Mouse (Mus musculus) Patski (cell line): ENCODE measurements at regions not wholly inside any gene's neighbourhood (a gene's known extent, or its start where the extent isn't known, plus 50 kb on each side); places are given as distances from the start of the nearest gene placed in this dataset.

ENCODE experiments used
- ATAC-seq: fragments of 100-300 bp; one replicate; pipeline ENCODE4 v1.8.0; 2021
- CTCF ChIA-PET: fragments of 350-600 bp; sonication (Branson Sonifier 250); formaldehyde crosslinking; loops from one replicate; lab custom pipeline; 2022; ENCODE audit warnings: inconsistent platforms; lab: Charles Lee
- POLR2A ChIA-PET: fragments of 350-600 bp; sonication (Branson Sonifier 250); formaldehyde crosslinking; loops from one replicate; lab custom pipeline; 2022; ENCODE audit warnings: antibody characterized with exemption, inconsistent platforms; lab: Charles Lee
- DNase-seq: peaks from one replicate; pipeline ENCODE4 v3.0.0-alpha.2; 2011; ENCODE audit warnings: low read depth, low spot score
- H3K27me3 ChIP-seq: fragments of 371-371 bp; one replicate; pipeline ENCODE4 v1.5.1; 2021
- CTCF ChIP-seq: fragments of 100-300 bp; IDR thresholded peaks from one replicate; pipeline ENCODE4 v1.5.1; 2021
- in situ Hi-C: fragments of 300-500 bp; cut with MboI; formaldehyde crosslinking; loops from 3 replicates; pipeline ENCODE4 v1.11.1; 2018; ENCODE audit warnings: low pct_unique_long_range_greater_than_20kb, mixed read lengths

DNA sequence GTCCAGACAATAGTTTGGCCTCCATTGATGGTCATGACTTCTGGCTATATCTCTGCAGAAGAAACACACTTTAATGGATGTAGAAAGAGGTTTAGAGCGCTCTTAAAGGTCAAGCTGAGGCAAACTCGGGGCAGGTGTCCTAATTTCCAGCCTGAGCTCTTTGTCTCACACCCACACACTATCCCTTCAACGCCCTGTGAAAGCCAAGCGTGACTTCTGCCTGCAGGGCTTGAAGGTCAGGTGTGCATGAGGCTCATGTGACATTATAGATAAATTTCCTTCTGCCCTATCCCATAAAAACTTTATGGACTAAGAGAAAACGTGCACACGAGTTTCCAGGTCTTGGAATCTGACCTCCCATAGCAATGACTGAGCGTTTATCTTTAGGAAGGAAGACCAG is 266.0 kb downstream of the Foxo1 start:
- ATAC-seq (no peak), DNase-seq (no peak)
- ChIA-PET POLR2A (no interaction called here), CTCF (no interaction called here)
- in situ Hi-C loops: no loop called here
- no peak for TF ChIP-seq CTCF
- H3K27me3 ChIP-seq: no peaks in the 10 kb centered on the region

DNA sequence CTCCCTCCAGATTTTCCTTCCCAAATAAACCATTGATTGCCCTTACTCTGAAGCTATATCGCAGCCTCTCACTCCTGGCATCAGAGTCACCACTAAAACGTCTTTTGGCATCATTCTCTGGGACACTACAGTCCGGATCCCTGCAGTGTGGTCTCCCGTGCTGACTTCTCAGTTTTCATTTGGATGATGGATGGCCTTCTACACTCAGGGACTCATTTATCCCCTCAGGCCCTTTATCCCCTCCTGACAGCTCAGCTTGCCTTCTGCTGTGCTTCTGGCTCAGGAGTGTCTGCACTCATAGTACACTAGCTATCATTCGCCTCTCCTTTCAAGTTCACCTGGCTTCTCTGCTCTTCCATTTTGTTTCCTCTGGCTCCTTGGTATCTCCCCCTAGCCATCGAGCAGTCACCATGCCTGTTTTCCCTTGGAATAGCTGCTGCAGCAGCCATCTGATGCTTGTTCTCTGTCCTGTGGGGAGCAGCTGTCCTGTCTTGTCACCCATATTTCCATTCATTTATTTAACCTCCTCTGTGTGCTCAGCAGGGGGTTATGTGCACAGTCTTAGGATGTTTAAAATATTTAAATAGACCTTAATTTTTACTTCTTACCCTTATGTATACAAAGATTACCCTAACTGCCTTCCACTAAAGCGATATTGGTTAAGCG is 263.7 kb downstream of the Foxo1 start:
- peak; percentile 3 for ATAC-seq
- ChIA-PET POLR2A (interaction anchor here (1.1 kb wide), 1 partner anchor 15 kb away, joined by 3 read pairs; no protein-coding TSS in a partner anchor), CTCF (interaction anchor here (0.9 to 1.6 kb wide), 3 partner anchors 9 to 188 kb away, joined by 3 to 4 read pairs (median 4); no protein-coding TSS in a partner anchor)
- no peak for TF ChIP-seq CTCF
- DNase-seq: no peak
- H3K27me3 ChIP-seq: no peaks in the 10 kb centered on the region
- in situ Hi-C loops: no loop called here

DNA sequence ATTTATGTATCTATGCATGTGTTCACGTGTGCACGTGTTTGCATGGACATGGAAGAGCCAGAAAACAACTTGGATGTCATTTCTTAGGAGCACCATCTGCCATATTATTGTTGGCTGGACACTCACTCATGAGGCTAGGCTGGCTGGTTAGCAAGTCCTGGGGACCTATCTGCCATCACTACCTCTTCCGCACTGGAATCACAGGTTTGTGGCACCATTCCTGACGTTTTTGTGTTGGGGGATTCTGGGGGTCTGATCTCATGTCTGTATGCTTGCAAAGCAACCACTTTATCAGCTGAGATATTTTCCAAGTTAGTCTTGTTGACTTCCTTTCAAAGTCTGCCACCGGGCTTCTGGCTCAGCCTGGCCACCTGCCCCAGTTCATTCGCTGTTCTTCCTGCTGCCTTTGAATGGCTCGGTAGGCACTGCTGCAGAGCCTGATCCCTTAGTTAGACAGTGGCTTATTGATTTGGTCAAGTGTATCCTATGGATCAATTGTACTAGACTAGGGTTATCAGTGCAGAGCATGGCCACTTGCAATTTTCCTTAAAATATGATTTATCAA is 262.4 kb downstream of the Foxo1 start:
- TF ChIP-seq CTCF: no peak
- ATAC-seq (no peak), DNase-seq (no peak)
- no peaks in the 10 kb centered on the region for H3K27me3 ChIP-seq
- ChIA-PET CTCF (interaction anchor here (0.9 to 1.6 kb wide), 4 partner anchors 8 to 35 kb away, joined by 3 to 4 read pairs (median 3); no protein-coding TSS in a partner anchor), POLR2A (no interaction called here)
- in situ Hi-C loops: no loop called here

DNA sequence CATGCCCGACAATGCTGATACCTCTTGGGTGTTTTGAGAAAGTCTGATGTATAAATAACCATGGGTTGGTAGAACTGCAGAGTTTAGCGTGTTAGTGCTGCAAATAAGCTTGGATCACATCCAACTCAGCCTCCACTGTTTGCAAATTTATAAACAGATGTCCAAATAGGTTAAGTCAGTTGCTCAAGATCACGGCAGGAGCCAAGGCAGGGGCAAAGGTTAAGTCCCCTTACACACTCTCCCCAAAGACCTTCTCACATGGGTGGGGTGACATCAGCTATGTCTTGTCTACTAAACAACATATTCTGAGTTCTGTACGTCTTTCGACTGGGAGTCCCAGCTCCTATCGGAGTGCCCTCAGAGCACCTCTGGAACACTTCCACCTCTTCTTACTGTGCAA is 261.0 kb downstream of the Foxo1 start:
- H3K27me3 ChIP-seq: no peaks in the 10 kb centered on the region
- DNase-seq (no peak), ATAC-seq (no peak)
- TF ChIP-seq CTCF: no peak
- ChIA-PET CTCF (interaction anchor here (1.2 to 1.6 kb wide), 3 partner anchors 11 to 17 kb away, joined by 3 to 4 read pairs (median 3); no protein-coding TSS in a partner anchor), POLR2A (no interaction called here)
- in situ Hi-C loops: no loop called here

DNA sequence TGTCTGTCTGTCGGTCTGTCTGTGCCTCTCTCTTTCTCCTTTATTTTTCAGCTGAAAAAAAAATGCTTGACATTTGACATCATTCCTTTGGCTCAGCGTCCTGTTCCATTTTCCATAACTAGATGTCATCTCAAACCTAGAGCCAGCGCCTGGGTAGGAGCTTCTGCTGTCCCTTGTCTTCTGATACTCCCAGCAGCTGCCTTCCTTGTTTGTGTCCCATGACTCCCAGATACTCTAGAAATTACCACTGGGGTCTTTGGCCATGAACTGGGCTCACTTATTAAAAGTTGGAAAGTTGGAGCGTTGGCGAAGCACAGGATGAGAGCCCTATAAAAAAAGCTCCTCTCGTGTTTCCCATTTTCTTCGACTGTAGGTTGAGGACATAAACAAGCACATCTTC is 260.4 kb downstream of the Foxo1 start:
- TF ChIP-seq CTCF: no peak
- no peak for DNase-seq
- in situ Hi-C loops: no loop called here
- ChIA-PET CTCF (interaction anchor here (1.2 to 1.6 kb wide), 3 partner anchors 12 to 16 kb away, joined by 3 to 4 read pairs (median 3); no protein-coding TSS in a partner anchor), POLR2A (no interaction called here)
- no peaks in the 10 kb centered on the region for H3K27me3 ChIP-seq
- ATAC-seq: no peak

DNA sequence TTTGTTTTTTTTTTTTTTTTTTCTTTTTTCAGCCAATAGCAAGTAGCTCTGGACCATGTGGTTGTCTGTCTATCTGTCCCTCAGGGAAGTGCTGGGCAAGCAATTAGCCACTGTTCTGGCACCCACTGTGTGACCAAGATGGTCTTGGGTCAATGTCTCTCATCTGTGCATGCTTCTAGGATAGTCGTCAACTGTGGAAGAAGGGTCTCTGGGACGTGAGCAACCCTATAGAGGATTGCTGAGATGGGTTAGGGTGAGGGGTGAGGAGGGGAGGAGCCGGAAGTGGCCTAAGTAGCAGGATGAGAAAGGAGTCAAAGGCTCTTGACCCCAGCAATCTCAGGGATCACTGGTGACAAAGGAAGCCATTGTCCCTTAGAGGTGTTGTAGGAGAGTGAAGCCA is 259.6 kb downstream of the Foxo1 start:
- in situ Hi-C loops: no loop called here
- POLR2A ChIA-PET: interaction anchor here (0.6 to 0.7 kb wide), 2 partner anchors 42 to 398 kb away, joined by 3 to 5 read pairs; no protein-coding TSS in a partner anchor
- H3K27me3 ChIP-seq: no peaks in the 10 kb centered on the region
- DNase-seq (no peak), ATAC-seq (no peak)
- no peak for TF ChIP-seq CTCF
- CTCF ChIA-PET: no interaction called here

DNA sequence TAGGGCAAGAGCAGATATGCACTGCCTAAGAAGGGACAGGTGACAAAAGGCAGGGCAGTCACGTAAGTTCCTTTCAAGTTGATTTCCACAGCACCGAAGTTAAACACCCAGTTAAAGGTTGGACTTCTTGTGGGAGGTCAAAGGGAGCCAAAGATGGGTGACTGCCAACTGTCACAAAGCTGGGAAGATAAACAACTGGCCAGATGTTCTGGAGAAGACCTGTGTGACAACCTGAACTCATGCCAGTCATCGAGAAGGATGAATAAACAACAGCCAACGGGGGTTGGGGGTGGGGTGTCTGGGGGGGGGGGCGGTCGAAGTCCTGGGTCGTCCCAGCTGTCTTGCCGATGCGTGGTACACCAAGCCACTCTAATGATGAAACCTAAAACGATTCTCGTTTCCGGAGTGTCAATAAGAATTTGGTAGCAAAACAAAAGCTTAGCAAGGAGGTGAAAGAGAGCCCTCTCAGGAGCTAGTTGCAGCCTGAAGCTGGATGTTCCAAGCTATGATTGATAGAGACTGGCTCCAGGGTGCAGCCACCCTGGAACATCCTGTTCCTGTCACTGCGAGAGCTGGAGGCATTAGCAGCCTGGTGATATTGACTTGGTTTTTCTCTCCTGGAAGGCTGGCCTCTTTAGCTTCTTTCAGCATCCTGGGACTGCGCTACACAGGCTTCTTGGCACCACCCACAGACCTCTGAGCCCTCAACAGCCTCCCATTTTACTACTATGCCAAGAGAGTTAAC is 259.0 kb downstream of the Foxo1 start:
- ATAC-seq (no peak), DNase-seq (no peak)
- ChIA-PET POLR2A (interaction anchor here (0.6 to 0.7 kb wide), 2 partner anchors 43 to 398 kb away, joined by 3 to 5 read pairs; no protein-coding TSS in a partner anchor), CTCF (interaction anchor here (1.4 kb wide), 1 partner anchor 12 kb away, joined by 3 read pairs; no protein-coding TSS in a partner anchor)
- no peak for TF ChIP-seq CTCF
- H3K27me3 ChIP-seq: no peaks in the 10 kb centered on the region
- in situ Hi-C loops: no loop called here

DNA sequence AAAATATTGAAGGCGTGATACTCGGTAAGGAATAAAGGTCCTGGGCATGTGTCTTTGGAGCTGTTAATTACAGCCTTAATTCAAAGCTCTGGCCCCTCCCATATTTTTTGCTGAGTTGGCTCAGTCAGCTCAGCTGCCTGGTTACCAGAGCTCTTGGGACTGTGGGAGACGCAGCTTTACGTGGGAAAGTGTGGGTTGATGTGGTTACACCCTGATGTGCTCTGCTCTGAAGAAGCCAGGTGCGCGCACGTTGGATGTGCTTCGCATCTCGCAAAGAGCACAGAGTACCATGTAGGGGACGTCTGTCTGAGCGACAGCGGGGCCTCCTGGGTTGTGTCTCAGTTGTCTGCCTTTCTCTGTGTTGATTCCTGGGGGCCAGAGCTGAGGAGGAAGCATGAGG is 254.8 kb downstream of the Foxo1 start:
- no peak for ATAC-seq
- POLR2A ChIA-PET: interaction anchor here (0.6 kb wide), 1 partner anchor 559 kb away, joined by 3 read pairs; no protein-coding TSS in a partner anchor
- DNase-seq: no peak
- CTCF ChIA-PET: interaction anchor here (1.0 to 1.4 kb wide), 3 partner anchors 8 to 84 kb away, joined by 3 read pairs; no protein-coding TSS in a partner anchor
- no peak for TF ChIP-seq CTCF
- no peaks in the 10 kb centered on the region for H3K27me3 ChIP-seq
- in situ Hi-C loops: no loop called here

DNA sequence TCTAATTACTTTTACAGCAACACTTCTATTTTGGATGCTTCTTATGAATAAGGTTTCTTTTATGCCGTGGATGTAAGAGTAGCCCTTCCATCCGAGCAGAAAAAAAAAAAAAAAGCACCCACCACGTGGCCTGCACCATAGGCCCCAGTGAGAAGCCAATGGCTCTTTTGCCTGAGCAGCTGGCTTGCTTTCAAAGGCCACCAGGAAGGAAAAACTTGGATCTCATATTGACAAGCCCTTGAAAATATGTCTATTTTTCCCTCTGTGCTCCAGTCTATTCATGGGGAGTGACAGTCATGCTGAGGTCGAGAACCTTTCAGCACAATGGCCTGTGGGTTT is 252.4 kb downstream of the Foxo1 start:
- no peaks in the 10 kb centered on the region for H3K27me3 ChIP-seq
- POLR2A ChIA-PET: no interaction called here
- TF ChIP-seq CTCF: no peak
- DNase-seq (no peak), ATAC-seq (no peak)
- in situ Hi-C loops: no loop called here
- CTCF ChIA-PET: interaction anchor here (1.1 kb wide), 1 partner anchor 11 kb away, joined by 4 read pairs; no protein-coding TSS in a partner anchor

DNA sequence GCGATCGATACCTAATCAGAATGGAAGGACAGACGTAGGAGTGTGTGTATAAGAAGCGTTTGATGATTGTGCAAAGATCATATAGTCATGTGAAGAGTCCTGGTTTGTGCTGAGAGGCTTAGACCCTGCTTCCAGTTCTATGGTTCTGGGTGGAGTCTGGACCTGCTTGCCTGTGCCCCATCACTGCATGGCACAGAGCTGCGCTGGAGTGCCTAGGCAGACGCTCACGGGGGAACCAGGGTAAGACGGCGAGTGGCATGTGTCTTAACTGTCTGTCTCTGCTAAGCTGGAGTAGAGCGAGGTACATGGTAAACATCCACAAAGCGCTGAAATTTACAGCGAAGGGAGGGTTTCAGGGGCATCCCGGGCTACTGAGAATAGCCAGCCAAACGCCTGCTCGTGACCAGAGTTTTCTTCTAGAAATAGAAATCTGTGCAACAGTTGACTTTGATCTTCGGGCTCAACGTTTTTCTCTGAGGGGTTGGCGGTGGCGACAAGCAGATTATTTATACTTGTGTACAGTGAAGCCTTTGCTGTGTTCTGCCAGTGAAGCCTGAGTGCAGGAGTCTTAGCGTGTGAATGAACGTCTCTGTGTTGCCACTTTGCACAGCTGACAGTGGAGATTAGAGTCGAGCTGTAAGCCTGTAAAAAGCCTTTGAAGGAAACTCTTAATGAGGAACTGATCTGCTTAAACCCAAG is 251.9 kb downstream of the Foxo1 start:
- in situ Hi-C loops: no loop called here

More for the DNA sequence above, 251.9 kb downstream of the Foxo1 start:
- H3K27me3 ChIP-seq: no peaks in the 10 kb centered on the region
- DNase-seq: no peak
- no peak for ATAC-seq
- ChIA-PET POLR2A (no interaction called here), CTCF (no interaction called here)
- TF ChIP-seq CTCF: no peak
